Mouse (Mus musculus): ENCODE data around the gene Acaa1b. TPM values are rescaled to one million over a fixed set of nuclear protein-coding genes. Genes with fewer than 3 reads are reported as not detected.

Gene Acaa1b
- polyA plus RNA-seq, 1 experiment = 1.0 TPM

- no peaks in the 10 kb centered on the region; the same call in 1 of the 2 replicates for H3K36me3 ChIP-seq (ENCODE audit: control insufficient read depth, insufficient read depth, low read length)
- no peaks in the 10 kb centered on the region for H3K27me3 ChIP-seq (ENCODE audit: control insufficient read depth, insufficient read depth, low read length)
- no peaks in the 10 kb centered on the region for H3K4me1 ChIP-seq (ENCODE audit: control insufficient read depth, insufficient read depth, low read length)
- TF ChIP-seq CTCF (IDR thresholded peaks at IDR 0.05; ENCODE audit: control insufficient read depth, insufficient read depth, insufficient replicate concordance, low read depth, low read length) (no peak), POLR2A (IDR thresholded peaks at IDR 0.05; ENCODE audit: control insufficient read depth, low read depth, low read length) (no peak)
- H3K27ac ChIP-seq (ENCODE audit: control insufficient read depth, insufficient read depth, low read depth, low read length) = no peak overlapping the region
- H3K4me3 ChIP-seq (ENCODE audit: control insufficient read depth, low read depth, low read length) = no peak overlapping the region
Measured at GRCm38 (mm10) chr9:119145137-119145536, 11.8 kb downstream of the Acaa1b start.

DNA sequence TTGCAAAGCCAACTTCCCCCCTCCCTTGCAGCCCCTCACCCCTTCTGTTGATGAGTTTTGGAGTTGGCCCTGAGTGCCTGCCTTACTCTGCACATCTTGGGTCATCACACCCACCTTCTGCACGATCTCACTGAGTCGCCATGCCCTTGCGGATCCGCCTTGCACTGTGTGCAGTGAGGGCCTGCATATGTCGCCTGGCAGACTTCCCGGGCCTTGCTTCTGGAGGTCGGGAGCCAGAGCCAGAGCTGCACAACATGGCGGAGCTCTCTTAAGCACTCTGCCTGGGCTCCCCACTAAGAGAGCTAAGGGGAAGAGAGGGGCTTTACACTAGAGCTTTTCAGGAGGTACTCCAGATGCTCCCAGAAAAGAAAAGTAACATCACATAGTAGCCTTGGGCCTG lies 12.2 kb downstream of the Acaa1b start:
- H3K36me3 ChIP-seq (ENCODE audit: control insufficient read depth, insufficient read depth, low read length) = no peaks in the 10 kb centered on the region; the same call in 1 of the 2 replicates
- no peaks in the 10 kb centered on the region for H3K4me1 ChIP-seq (ENCODE audit: control insufficient read depth, insufficient read depth, low read length)
- H3K27ac ChIP-seq (ENCODE audit: control insufficient read depth, insufficient read depth, low read depth, low read length) = no peak overlapping the region
- TF ChIP-seq POLR2A (IDR thresholded peaks at IDR 0.05; ENCODE audit: control insufficient read depth, low read depth, low read length) (no peak), CTCF (IDR thresholded peaks at IDR 0.05; ENCODE audit: control insufficient read depth, insufficient read depth, insufficient replicate concordance, low read depth, low read length) (no peak)
- no peaks in the 10 kb centered on the region for H3K27me3 ChIP-seq (ENCODE audit: control insufficient read depth, insufficient read depth, low read length)
- H3K4me3 ChIP-seq (ENCODE audit: control insufficient read depth, low read depth, low read length) = no peak overlapping the region

GRCm38 (mm10) chr9:119143372-119143771 lies 13.5 kb downstream of the Acaa1b start:
- no peaks in the 10 kb centered on the region for H3K27me3 ChIP-seq (ENCODE audit: control insufficient read depth, insufficient read depth, low read length)
- no peaks in the 10 kb centered on the region for H3K4me1 ChIP-seq (ENCODE audit: control insufficient read depth, insufficient read depth, low read length)
- TF ChIP-seq POLR2A (IDR thresholded peaks at IDR 0.05; ENCODE audit: control insufficient read depth, low read depth, low read length) (no peak), CTCF (IDR thresholded peaks at IDR 0.05; ENCODE audit: control insufficient read depth, insufficient read depth, insufficient replicate concordance, low read depth, low read length) (no peak)

DNA sequence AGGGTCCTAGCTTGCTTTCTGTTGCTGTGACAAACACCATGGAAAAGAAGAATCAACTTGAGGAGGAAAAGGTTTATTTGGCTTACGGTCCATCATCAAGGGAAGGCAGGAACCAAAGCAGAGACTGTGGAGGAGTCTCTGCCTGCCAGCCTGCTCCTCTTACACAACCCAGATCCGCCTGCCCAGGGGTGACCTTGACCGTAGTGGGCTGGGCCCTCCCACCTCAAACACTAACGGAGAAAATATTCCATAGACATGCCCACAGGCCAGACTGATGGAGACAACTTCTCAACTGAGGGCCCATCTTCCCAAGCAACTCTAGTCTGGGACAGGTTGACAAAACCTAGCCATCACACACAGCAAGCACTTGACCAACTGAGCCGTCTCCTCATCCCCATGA lies 14.8 kb downstream of the Acaa1b start:
- Histone ChIP-seq H3K4me3 (ENCODE audit: control insufficient read depth, low read depth, low read length) (no peak overlapping the region), H3K27ac (ENCODE audit: control insufficient read depth, insufficient read depth, low read depth, low read length) (no peak overlapping the region), H3K4me1 (ENCODE audit: control insufficient read depth, insufficient read depth, low read length) (no peaks in the 10 kb centered on the region), H3K36me3 (ENCODE audit: control insufficient read depth, insufficient read depth, low read length) (no peaks in the 10 kb centered on the region; the same call in 1 of the 2 replicates), H3K27me3 (ENCODE audit: control insufficient read depth, insufficient read depth, low read length) (no peaks in the 10 kb centered on the region)
- TF ChIP-seq POLR2A (IDR thresholded peaks at IDR 0.05; ENCODE audit: control insufficient read depth, low read depth, low read length) = no peak
- TF ChIP-seq CTCF (IDR thresholded peaks at IDR 0.05; ENCODE audit: control insufficient read depth, insufficient read depth, insufficient replicate concordance, low read depth, low read length) = no peak

More at GRCm38 (mm10) chr9:119143372-119143771, 13.5 kb downstream of the Acaa1b start:
- Histone ChIP-seq H3K4me3 (ENCODE audit: control insufficient read depth, low read depth, low read length) (no peak overlapping the region), H3K27ac (ENCODE audit: control insufficient read depth, insufficient read depth, low read depth, low read length) (no peak overlapping the region), H3K36me3 (ENCODE audit: control insufficient read depth, insufficient read depth, low read length) (no peaks in the 10 kb centered on the region; the same call in 1 of the 2 replicates)

GRCm38 (mm10) chr9:119138836-119139235 lies 18.1 kb downstream of the Acaa1b start:
- no peak for TF ChIP-seq POLR2A (IDR thresholded peaks at IDR 0.05; ENCODE audit: control insufficient read depth, low read depth, low read length)
- Histone ChIP-seq H3K36me3 (ENCODE audit: control insufficient read depth, insufficient read depth, low read length) (no peaks in the 10 kb centered on the region; the same call in 1 of the 2 replicates), H3K4me3 (ENCODE audit: control insufficient read depth, low read depth, low read length) (no peak overlapping the region), H3K4me1 (ENCODE audit: control insufficient read depth, insufficient read depth, low read length) (no peaks in the 10 kb centered on the region), H3K27ac (ENCODE audit: control insufficient read depth, insufficient read depth, low read depth, low read length) (no peak overlapping the region), H3K27me3 (ENCODE audit: control insufficient read depth, insufficient read depth, low read length) (no peaks in the 10 kb centered on the region)

DNA sequence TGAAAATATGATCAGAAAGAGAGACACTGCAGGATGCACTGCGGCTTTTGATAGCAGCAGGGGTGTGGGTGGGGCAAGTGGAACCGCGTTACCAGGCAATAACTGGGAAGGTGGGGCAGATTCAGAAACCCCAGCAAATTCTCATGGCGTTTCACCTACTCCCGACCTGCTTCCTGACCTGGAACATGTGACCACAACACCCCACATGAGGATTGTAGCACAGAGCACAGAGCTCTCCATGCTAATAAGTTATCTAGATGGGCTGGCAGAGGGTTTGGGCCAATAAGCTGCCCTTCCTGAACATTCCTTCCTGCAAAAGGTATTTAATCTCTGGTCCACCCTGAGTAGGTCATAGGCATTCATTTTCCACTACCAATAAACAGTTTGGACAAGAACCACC lies 26.2 kb downstream of the Acaa1b start:
- Histone ChIP-seq H3K27ac (ENCODE audit: control insufficient read depth, insufficient read depth, low read depth, low read length) (no peak overlapping the region), H3K36me3 (ENCODE audit: control insufficient read depth, insufficient read depth, low read length) (no peaks in the 10 kb centered on the region; the same call in 1 of the 2 replicates), H3K27me3 (ENCODE audit: control insufficient read depth, insufficient read depth, low read length) (no peaks in the 10 kb centered on the region), H3K4me3 (ENCODE audit: control insufficient read depth, low read depth, low read length) (no peak overlapping the region), H3K4me1 (ENCODE audit: control insufficient read depth, insufficient read depth, low read length) (no peaks in the 10 kb centered on the region)
- TF ChIP-seq CTCF (IDR thresholded peaks at IDR 0.05; ENCODE audit: control insufficient read depth, insufficient read depth, insufficient replicate concordance, low read depth, low read length) (no peak), POLR2A (IDR thresholded peaks at IDR 0.05; ENCODE audit: control insufficient read depth, low read depth, low read length) (no peak)

DNA sequence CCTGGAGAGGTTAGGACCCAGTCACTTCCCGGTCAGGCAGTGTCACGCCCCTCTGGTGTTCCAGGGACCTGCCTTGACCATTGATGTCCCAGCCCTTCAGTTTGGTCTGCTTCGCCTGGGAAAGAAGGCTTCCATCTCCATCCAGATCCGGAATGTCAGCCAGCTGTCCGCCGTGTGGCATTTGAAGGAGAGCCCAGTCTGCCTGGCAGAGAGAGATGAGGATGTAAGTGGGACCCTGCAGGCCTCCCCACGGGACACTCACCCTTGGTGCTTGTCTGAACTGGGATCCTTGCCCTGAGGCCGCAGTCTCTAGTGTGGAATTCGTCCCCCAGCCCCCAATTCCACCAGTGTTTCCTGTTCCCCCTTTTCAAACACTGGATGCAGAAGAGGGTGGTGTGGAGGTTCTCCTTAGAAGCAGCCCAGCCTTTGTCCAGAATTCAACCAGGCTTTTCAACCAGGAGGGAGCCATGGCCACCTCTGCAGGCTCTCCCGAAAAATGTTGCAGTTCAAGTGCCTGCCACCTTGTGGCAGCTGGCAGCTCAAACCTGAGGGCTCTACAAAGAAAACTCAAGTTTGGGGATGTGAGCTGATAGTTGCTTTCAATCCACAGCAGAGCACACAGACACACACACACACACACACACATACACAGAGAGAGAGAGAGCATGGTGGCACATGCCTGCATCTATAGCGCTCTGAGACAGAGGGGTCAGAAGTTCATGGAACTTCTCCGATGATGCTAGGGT lies 28.3 kb downstream of the Acaa1b start:
- Histone ChIP-seq H3K27me3 (ENCODE audit: control insufficient read depth, insufficient read depth, low read length) (no peaks in the 10 kb centered on the region), H3K4me3 (ENCODE audit: control insufficient read depth, low read depth, low read length) (no peak overlapping the region), H3K4me1 (ENCODE audit: control insufficient read depth, insufficient read depth, low read length) (no peaks in the 10 kb centered on the region), H3K27ac (ENCODE audit: control insufficient read depth, insufficient read depth, low read depth, low read length) (no peak overlapping the region), H3K36me3 (ENCODE audit: control insufficient read depth, insufficient read depth, low read length) (no peaks in the 10 kb centered on the region; the same call in 1 of the 2 replicates)
- TF ChIP-seq POLR2A (IDR thresholded peaks at IDR 0.05; ENCODE audit: control insufficient read depth, low read depth, low read length) = no peak
- no peak for TF ChIP-seq CTCF (IDR thresholded peaks at IDR 0.05; ENCODE audit: control insufficient read depth, insufficient read depth, insufficient replicate concordance, low read depth, low read length)

All from testis, adult 2 months (tissue).